Mouse (Mus musculus): ENCODE results near the gene Cdk14.

The Cdk14 gene

GRCm38 (mm10) chr5:5419992-5420455 is at the start of gene Cdk14:
Gene Cdk14 (minus strand): TSS chr5:5420312.
- no peak for TF ChIP-seq NANOG (IDR thresholded peaks at IDR 0.05; ENCODE audit: borderline replicate concordance, low read length)
- no peak for TF ChIP-seq POU5F1 (IDR thresholded peaks at IDR 0.05; ENCODE audit: borderline replicate concordance, low read length)
- no peak for TF ChIP-seq CTCF (conservative IDR thresholded peaks at IDR 0.05; ENCODE audit: low read length)
- peaks cover 5% of the 10 kb centered on the region; the same call in 1 of the 2 replicates for H3K9me3 ChIP-seq (ENCODE audit: low read length)
- no peaks in the 10 kb centered on the region for H3K4me1 ChIP-seq (replicated peaks; ENCODE audit: low read depth, low read length)
- no peak within 1 kb of the TSS for H3K4me3 ChIP-seq (replicated peaks; ENCODE audit: low read length)
- H3K27me3 ChIP-seq (ENCODE audit: insufficient read depth, low read length) = no peaks in the 10 kb centered on the region
- no peaks in the 10 kb centered on the region for H3K36me3 ChIP-seq (ENCODE audit: insufficient read depth, low read length)

GRCm38 (mm10) chr5:5465256-5465655 is 45.1 kb upstream of the Cdk14 start:
- no peak for TF ChIP-seq NANOG (IDR thresholded peaks at IDR 0.05; ENCODE audit: borderline replicate concordance, low read length)

DNA sequence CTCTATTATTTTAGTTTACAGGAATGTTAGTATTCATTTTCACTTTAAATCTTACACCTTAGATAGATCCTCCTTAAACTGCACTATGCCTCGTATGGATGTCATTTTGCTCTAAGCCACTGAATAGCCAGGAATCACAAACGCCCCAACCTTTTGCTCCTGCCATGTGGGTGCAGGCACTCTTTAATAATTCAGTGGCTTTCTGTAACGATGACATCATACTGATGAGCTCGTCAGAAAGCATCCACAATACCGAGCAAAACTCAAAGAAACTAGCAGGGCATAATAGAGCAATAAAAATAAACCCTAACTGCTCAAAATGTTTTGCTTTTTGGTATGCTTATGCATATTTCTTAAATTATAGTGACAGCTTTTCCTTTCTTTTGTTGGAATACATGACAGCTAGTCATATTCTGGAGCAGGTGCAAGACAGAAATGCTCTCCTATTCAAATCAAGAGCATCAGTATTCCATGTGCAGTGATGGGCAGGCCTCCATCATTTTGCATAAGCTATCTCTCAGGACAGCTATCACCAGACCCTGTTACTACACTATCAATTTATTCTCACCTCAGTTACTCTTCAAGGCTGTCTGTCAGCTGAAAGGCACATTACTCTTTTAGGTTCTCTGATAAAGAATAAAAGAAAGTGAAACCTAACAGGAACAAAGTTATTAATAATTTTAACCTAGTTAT is 11.8 kb upstream of the Cdk14 start:
- Histone ChIP-seq H3K9me3 (ENCODE audit: low read length) (no peaks in the 10 kb centered on the region), H3K4me3 (replicated peaks; ENCODE audit: low read length) (no peak overlapping the region), H3K36me3 (ENCODE audit: insufficient read depth, low read length) (no peaks in the 10 kb centered on the region), H3K27me3 (ENCODE audit: insufficient read depth, low read length) (no peaks in the 10 kb centered on the region), H3K4me1 (replicated peaks; ENCODE audit: low read depth, low read length) (no peaks in the 10 kb centered on the region)
- TF ChIP-seq CTCF (conservative IDR thresholded peaks at IDR 0.05; ENCODE audit: low read length) (no peak), POU5F1 (IDR thresholded peaks at IDR 0.05; ENCODE audit: borderline replicate concordance, low read length) (no peak)

More at GRCm38 (mm10) chr5:5465256-5465655, 45.1 kb upstream of the Cdk14 start:
- H3K4me1 ChIP-seq (replicated peaks; ENCODE audit: low read depth, low read length) = no peaks in the 10 kb centered on the region
- H3K4me3 ChIP-seq (replicated peaks; ENCODE audit: low read length) = no peak overlapping the region
- H3K36me3 ChIP-seq (ENCODE audit: insufficient read depth, low read length) = no peaks in the 10 kb centered on the region
- no peaks in the 10 kb centered on the region for H3K9me3 ChIP-seq (ENCODE audit: low read length)
- no peaks in the 10 kb centered on the region for H3K27me3 ChIP-seq (ENCODE audit: insufficient read depth, low read length)

DNA sequence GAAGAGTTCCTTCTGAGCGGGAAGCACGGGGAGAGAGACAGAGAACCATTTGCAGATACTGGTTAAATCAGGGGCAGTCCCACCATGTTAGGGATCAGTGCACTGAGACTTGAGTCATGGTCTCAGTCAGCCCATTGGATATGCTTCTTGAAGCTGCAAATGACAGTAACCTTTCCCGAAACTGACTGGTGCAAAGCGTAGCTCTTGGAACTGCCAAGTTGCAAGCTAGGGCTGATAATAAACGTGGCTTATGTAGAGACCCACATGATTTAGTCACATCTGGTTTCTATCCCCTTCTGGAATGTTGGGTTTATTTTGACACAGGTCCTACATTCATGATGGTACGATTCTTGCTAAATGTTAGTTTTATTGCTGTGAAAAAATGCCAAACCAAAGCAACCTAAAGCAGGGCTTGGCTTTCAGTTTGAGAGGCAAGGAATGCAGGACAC is 3.6 kb upstream of the Cdk14 start:
- no peak for TF ChIP-seq CTCF (conservative IDR thresholded peaks at IDR 0.05; ENCODE audit: low read length)
- no peak for TF ChIP-seq POU5F1 (IDR thresholded peaks at IDR 0.05; ENCODE audit: borderline replicate concordance, low read length)
- no peak for TF ChIP-seq NANOG (IDR thresholded peaks at IDR 0.05; ENCODE audit: borderline replicate concordance, low read length)
- Histone ChIP-seq H3K4me3 (replicated peaks; ENCODE audit: low read length) (no peak overlapping the region), H3K9me3 (ENCODE audit: low read length) (peaks cover 5% of the 10 kb centered on the region; the same call in 1 of the 2 replicates), H3K27me3 (ENCODE audit: insufficient read depth, low read length) (no peaks in the 10 kb centered on the region), H3K36me3 (ENCODE audit: insufficient read depth, low read length) (no peaks in the 10 kb centered on the region), H3K4me1 (replicated peaks; ENCODE audit: low read depth, low read length) (no peaks in the 10 kb centered on the region)

- Histone ChIP-seq H3K4me3 (replicated peaks; ENCODE audit: low read length) (no peak overlapping the region), H3K36me3 (ENCODE audit: insufficient read depth, low read length) (no peaks in the 10 kb centered on the region), H3K9me3 (ENCODE audit: low read length) (peaks cover 5% of the 10 kb centered on the region; the same call in 1 of the 2 replicates), H3K27me3 (ENCODE audit: insufficient read depth, low read length) (no peaks in the 10 kb centered on the region), H3K4me1 (replicated peaks; ENCODE audit: low read depth, low read length) (no peaks in the 10 kb centered on the region)
- TF ChIP-seq CTCF (conservative IDR thresholded peaks at IDR 0.05; ENCODE audit: low read length) (no peak), NANOG (IDR thresholded peaks at IDR 0.05; ENCODE audit: borderline replicate concordance, low read length) (no peak), POU5F1 (IDR thresholded peaks at IDR 0.05; ENCODE audit: borderline replicate concordance, low read length) (no peak)
Observed at GRCm38 (mm10) chr5:5423081-5423480, 3.0 kb upstream of the Cdk14 start.

- peaks cover 5% of the 10 kb centered on the region; the same call in 1 of the 2 replicates for H3K9me3 ChIP-seq (ENCODE audit: low read length)
- TF ChIP-seq POU5F1 (IDR thresholded peaks at IDR 0.05; ENCODE audit: borderline replicate concordance, low read length) (no peak), CTCF (conservative IDR thresholded peaks at IDR 0.05; ENCODE audit: low read length) (no peak), NANOG (IDR thresholded peaks at IDR 0.05; ENCODE audit: borderline replicate concordance, low read length) (no peak)
- H3K4me1 ChIP-seq (replicated peaks; ENCODE audit: low read depth, low read length) = no peaks in the 10 kb centered on the region
- H3K4me3 ChIP-seq (replicated peaks; ENCODE audit: low read length) = no peak overlapping the region
- no peaks in the 10 kb centered on the region for H3K27me3 ChIP-seq (ENCODE audit: insufficient read depth, low read length)
- H3K36me3 ChIP-seq (ENCODE audit: insufficient read depth, low read length) = no peaks in the 10 kb centered on the region
Observed at GRCm38 (mm10) chr5:5421439-5421838, 1.3 kb upstream of the Cdk14 start.

- H3K9me3 ChIP-seq (ENCODE audit: low read length) = peaks cover 5% of the 10 kb centered on the region; the same call in 1 of the 2 replicates
- H3K27me3 ChIP-seq (ENCODE audit: insufficient read depth, low read length) = no peaks in the 10 kb centered on the region
- TF ChIP-seq NANOG (IDR thresholded peaks at IDR 0.05; ENCODE audit: borderline replicate concordance, low read length) (no peak), POU5F1 (IDR thresholded peaks at IDR 0.05; ENCODE audit: borderline replicate concordance, low read length) (no peak), CTCF (conservative IDR thresholded peaks at IDR 0.05; ENCODE audit: low read length) (no peak)
- no peak overlapping the region for H3K4me3 ChIP-seq (replicated peaks; ENCODE audit: low read length)
- no peaks in the 10 kb centered on the region for H3K4me1 ChIP-seq (replicated peaks; ENCODE audit: low read depth, low read length)
- H3K36me3 ChIP-seq (ENCODE audit: insufficient read depth, low read length) = no peaks in the 10 kb centered on the region
Observed at GRCm38 (mm10) chr5:5419253-5419652, 859 bp downstream of the Cdk14 start.

DNA sequence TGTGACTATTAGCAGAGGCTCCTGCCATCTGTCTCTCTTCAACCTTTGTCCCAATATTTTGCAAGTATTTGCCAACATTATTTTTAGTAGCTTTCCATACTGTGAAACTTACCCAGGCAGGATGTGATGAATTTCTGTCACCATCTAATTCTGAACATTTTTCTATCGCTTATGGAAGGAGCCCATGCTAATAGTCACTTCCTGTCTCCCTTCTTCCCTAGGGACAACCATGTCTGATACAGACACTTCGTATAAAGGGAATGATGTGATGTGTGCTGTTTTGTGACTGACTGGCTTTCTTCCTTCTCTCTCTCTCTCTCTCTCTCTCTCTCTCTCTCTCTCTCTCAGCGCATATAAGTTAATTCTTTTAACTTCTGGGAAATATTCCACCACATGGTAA is 5.3 kb downstream of the Cdk14 start:
- TF ChIP-seq CTCF (conservative IDR thresholded peaks at IDR 0.05; ENCODE audit: low read length) = no peak
- no peak for TF ChIP-seq POU5F1 (IDR thresholded peaks at IDR 0.05; ENCODE audit: borderline replicate concordance, low read length)
- TF ChIP-seq NANOG (IDR thresholded peaks at IDR 0.05; ENCODE audit: borderline replicate concordance, low read length) = no peak
- Histone ChIP-seq H3K36me3 (ENCODE audit: insufficient read depth, low read length) (no peaks in the 10 kb centered on the region), H3K27me3 (ENCODE audit: insufficient read depth, low read length) (no peaks in the 10 kb centered on the region), H3K9me3 (ENCODE audit: low read length) (no peaks in the 10 kb centered on the region), H3K4me3 (replicated peaks; ENCODE audit: low read length) (no peak overlapping the region), H3K4me1 (replicated peaks; ENCODE audit: low read depth, low read length) (no peaks in the 10 kb centered on the region)

GRCm38 (mm10) chr5:5411886-5412285 is 8.2 kb downstream of the Cdk14 start:
- TF ChIP-seq POU5F1 (IDR thresholded peaks at IDR 0.05; ENCODE audit: borderline replicate concordance, low read length) (no peak), CTCF (conservative IDR thresholded peaks at IDR 0.05; ENCODE audit: low read length) (no peak), NANOG (IDR thresholded peaks at IDR 0.05; ENCODE audit: borderline replicate concordance, low read length) (no peak)
- no peaks in the 10 kb centered on the region for H3K27me3 ChIP-seq (ENCODE audit: insufficient read depth, low read length)
- no peaks in the 10 kb centered on the region for H3K4me1 ChIP-seq (replicated peaks; ENCODE audit: low read depth, low read length)
- H3K36me3 ChIP-seq (ENCODE audit: insufficient read depth, low read length) = no peaks in the 10 kb centered on the region
- no peak overlapping the region for H3K4me3 ChIP-seq (replicated peaks; ENCODE audit: low read length)
- H3K9me3 ChIP-seq (ENCODE audit: low read length) = no peaks in the 10 kb centered on the region

Data from E14TG2a.4 (cell line).